ENCODE assay signal across 9 mouse cellular contexts in genomic region chr17:15777979-15778378, GRCm38 (mm10). TPM values are rescaled to one million over a fixed set of nuclear protein-coding genes. Genes with fewer than 3 reads are reported as not detected.
DNase-seq lines count a peak whose midpoint lies in the region; ATAC-seq lines count a peak whose summit lies in the region.
"Had no signal": no experiment of that assay in that cellular context is flagged by ENCODE, and none has a peak within 500 bp of the region (broad histone marks: within the 10 kb centered on the region; RNA-seq: fewer than 3 reads in every experiment).

No protein-coding gene starts in this region.

- peak; percentile 24 for DNase-seq in kidney, adult 9 months
- DNase-seq in kidney, postnatal 14 days: no peak
- peak; percentile 11 for DNase-seq in thymus, postnatal 0 days (ENCODE audit: low spot score)
- no peak for DNase-seq in thymus, postnatal 36 days
- DNase-seq in induced T-regulatory cell, adult 2 months (ENCODE audit: low read depth): peak; percentile 37
- DNase-seq in Muller cell, postnatal 12 days (ENCODE audit: inconsistent ontology term): no peak

- ATAC-seq in activated CD4-positive, CD25-positive, alpha-beta regulatory T cell, adult 4 months: no peak
- ATAC-seq: intestine, postnatal 0 days had no signal

RNA-seq across cellular contexts. Expression of gene Rgmb, which starts 52.9 kb away (rescaled TPM):
- polyA plus RNA-seq in thymus, postnatal 0 days (2015; fragmentation: Nextera tagmentation; extraction: Ambion mirVana): 3.5 and 4.2 TPM in 2 replicates
- polyA plus RNA-seq in activated CD4-positive, CD25-positive, alpha-beta regulatory T cell, adult 4 months (2017; shearing (Covaris generic)): 1 to 10 TPM in 1 of 2 experiments, under 1 TPM in 1; 0.70 to 1.3 TPM
- polyA plus RNA-seq: erythroblast, embryonic 14.5 days had no signal

Comparison
In these comparisons a context has a peak if more than half of its experiments do, and no peak if none do; other contexts are left out.
1. DNase-seq: peak in kidney, adult 9 months (single experiment), thymus, postnatal 0 days (single experiment) and induced T-regulatory cell, adult 2 months (single experiment); none in kidney, postnatal 14 days (single experiment), thymus, postnatal 36 days (0 of 2) and Muller cell, postnatal 12 days (single experiment).